Mouse (Mus musculus) lung, postnatal 0 days (tissue): ENCODE data around the gene Marveld1. TPM values are rescaled to one million over a fixed set of nuclear protein-coding genes. Genes with fewer than 3 reads are reported as not detected.

ENCODE experiments used
- ATAC-seq: fragments of 200-750 bp; cut with Nextera tagmentation; 2 replicates; pipeline ENCODE4 v1.8.0; 2017; ENCODE audit warnings: moderate library complexity
- DNase-seq: peaks from one replicate; pipeline ENCODE4 v3.0.0-alpha.2; 2016; ENCODE audit warnings: low spot score
- H3K27ac ChIP-seq: fragments of 300-500 bp; sonication (generic); 2 replicates; pipeline ENCODE4 v1.5.1; 2014; ENCODE audit warnings: antibody characterized with exemption, mild to moderate bottlenecking, low read length, mixed read lengths
- H3K27me3 ChIP-seq: fragments of 300-500 bp; sonication (generic); replicated peaks from 2 replicates; pipeline ENCODE4 v1.6.1; 2014; ENCODE audit warnings: low read length, mixed read lengths; ENCODE audit not compliant: insufficient read depth
- H3K36me3 ChIP-seq: fragments of 300-500 bp; sonication (generic); 2 replicates; pipeline ENCODE4 v1.6.1; 2014; ENCODE audit warnings: low read length, mixed read lengths; ENCODE audit not compliant: insufficient read depth
- H3K4me1 ChIP-seq: fragments of 300-500 bp; sonication (generic); 2 replicates; pipeline ENCODE4 v1.6.1; 2014; ENCODE audit warnings: antibody characterized with exemption, low read depth, low read length, mixed read lengths; ENCODE audit not compliant: insufficient read depth
- H3K4me2 ChIP-seq: fragments of 300-500 bp; sonication (generic); replicated peaks from 2 replicates; pipeline ENCODE4 v1.6.1; 2014; ENCODE audit warnings: low read depth, mild to moderate bottlenecking, low read length, moderate library complexity, mixed read lengths
- H3K4me3 ChIP-seq: fragments of 300-500 bp; sonication (generic); 2 replicates; pipeline ENCODE4 v1.5.1; 2014; ENCODE audit warnings: low read depth, low read length
- H3K9ac ChIP-seq: fragments of 300-500 bp; sonication (generic); replicated peaks from 2 replicates; pipeline ENCODE4 v1.6.1; 2014; ENCODE audit warnings: low read depth, mild to moderate bottlenecking
- H3K9me3 ChIP-seq: fragments of 300-500 bp; sonication (generic); 2 replicates; pipeline ENCODE4 v1.6.1; 2016; ENCODE audit warnings: low read length, mixed read lengths
- CTCF ChIP-seq: IDR thresholded peaks from 2 replicates; pipeline ENCODE4 v1.5.1; 2016; ENCODE audit warnings: antibody characterized with exemption, mild to moderate bottlenecking
- EP300 ChIP-seq: IDR thresholded peaks from 2 replicates; pipeline ENCODE4 v1.6.1; 2016; ENCODE audit warnings: antibody characterized with exemption, mild to moderate bottlenecking, control low read depth
- WGBS: fragments of 180-500 bp; shearing (Covaris S2); extraction: QIAGEN DNeasy Blood & Tissue Kit; methylation state at CpG from one replicate; pipeline ENCODE4 v1.1.7; 2014; 5-methylcytosine and 5-hydroxymethylcytosine counted together
- polyA plus RNA-seq: library from polyadenylated mRNA; unstranded; fragments of >200 nt; fragmentation: Nextera tagmentation; extraction: Ambion mirVana; gene quantifications from 2 replicates; pipeline ENCODE4 v1.2.1, GENCODE M21; 2015

The Marveld1 gene
- polyA plus RNA-seq, 1 experiment from 2014 or later: 23.1 TPM

GRCm38 (mm10) chr19:42144541-42145167 lies 2.5 kb upstream of the Marveld1 start:
- H3K4me2 ChIP-seq: no peak overlapping the region
- peak; percentile 4; the same call in 1 of the 2 replicates for TF ChIP-seq EP300
- TF ChIP-seq CTCF: peak; percentile 77

GRCm38 (mm10) chr19:42145210-42145609 lies 2.0 kb upstream of the Marveld1 start:
- TF ChIP-seq EP300 (peak; percentile 43), CTCF (no peak)
- peak; percentile 57 for ATAC-seq
- Histone ChIP-seq H3K36me3 (no peaks in the 10 kb centered on the region), H3K4me1 (peaks cover 37% of the 10 kb centered on the region), H3K4me2 (no peak overlapping the region), H3K9ac (no peak overlapping the region), H3K9me3 (no peaks in the 10 kb centered on the region), H3K27me3 (no peaks in the 10 kb centered on the region), H3K27ac (peak overlapping the region; percentile 97), H3K4me3 (no peak overlapping the region)
- WGBS: 34% methylated on average over 4 of the region's 4 CpGs
- DNase-seq: peak; percentile 89

More at GRCm38 (mm10) chr19:42144541-42145167, 2.5 kb upstream of the Marveld1 start:
- no peak for ATAC-seq
- H3K27ac ChIP-seq: peak overlapping the region; percentile 83
- H3K27me3 ChIP-seq: no peaks in the 10 kb centered on the region
- H3K9ac ChIP-seq: no peak overlapping the region
- 11% methylated on average over 8 of the region's 8 CpGs for WGBS
- H3K36me3 ChIP-seq: no peaks in the 10 kb centered on the region
- DNase-seq: peak; percentile 93
- H3K4me1 ChIP-seq: peaks cover 31% of the 10 kb centered on the region
- H3K9me3 ChIP-seq: no peaks in the 10 kb centered on the region
- H3K4me3 ChIP-seq: no peak overlapping the region

DNA sequence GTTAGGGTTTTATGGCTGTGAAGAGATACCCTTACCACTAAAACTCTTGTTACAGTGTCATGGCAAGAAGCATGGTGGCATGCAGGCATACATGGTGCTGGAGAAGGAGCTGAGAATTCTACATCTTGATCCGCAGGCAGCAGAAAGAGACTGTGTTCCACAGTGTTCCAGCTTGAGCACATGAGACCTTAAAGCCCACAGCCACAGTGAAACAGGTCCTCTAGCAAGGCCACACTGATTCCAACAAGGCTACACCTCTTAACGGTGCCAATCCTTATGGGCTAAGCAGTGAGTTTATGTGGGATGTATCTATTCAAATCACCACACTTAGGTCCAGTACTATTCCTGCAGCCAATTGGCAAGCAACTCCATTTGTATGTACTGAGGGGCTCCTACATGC lies 1.5 kb upstream of the Marveld1 start:
- Histone ChIP-seq H3K4me1 (peaks cover 41% of the 10 kb centered on the region), H3K9ac (no peak overlapping the region), H3K4me3 (no peak overlapping the region), H3K36me3 (no peaks in the 10 kb centered on the region), H3K4me2 (no peak overlapping the region), H3K27ac (peak overlapping the region; percentile 97), H3K9me3 (no peaks in the 10 kb centered on the region), H3K27me3 (no peaks in the 10 kb centered on the region)
- WGBS: 89% methylated on average over 2 of the region's 2 CpGs
- ATAC-seq (no peak), DNase-seq (no peak)
- TF ChIP-seq EP300 (no peak), CTCF (no peak)

- H3K4me2 ChIP-seq: peak overlapping the region; percentile 90
- no peaks in the 10 kb centered on the region for H3K9me3 ChIP-seq
- peak overlapping the region; percentile 97 for H3K27ac ChIP-seq
- WGBS: 85% methylated on average over 9 of the region's 9 CpGs
- no peaks in the 10 kb centered on the region for H3K36me3 ChIP-seq
- H3K4me1 ChIP-seq: peaks cover 41% of the 10 kb centered on the region
- H3K9ac ChIP-seq: no peak overlapping the region
- peak; percentile 79 for DNase-seq
- H3K27me3 ChIP-seq: no peaks in the 10 kb centered on the region
- peak; percentile 66 for TF ChIP-seq EP300
- TF ChIP-seq CTCF: no peak
- ATAC-seq: no peak
- H3K4me3 ChIP-seq: no peak overlapping the region
These were observed 757 bp upstream of the Marveld1 start for GRCm38 (mm10) chr19:42146276-42147010.

DNA sequence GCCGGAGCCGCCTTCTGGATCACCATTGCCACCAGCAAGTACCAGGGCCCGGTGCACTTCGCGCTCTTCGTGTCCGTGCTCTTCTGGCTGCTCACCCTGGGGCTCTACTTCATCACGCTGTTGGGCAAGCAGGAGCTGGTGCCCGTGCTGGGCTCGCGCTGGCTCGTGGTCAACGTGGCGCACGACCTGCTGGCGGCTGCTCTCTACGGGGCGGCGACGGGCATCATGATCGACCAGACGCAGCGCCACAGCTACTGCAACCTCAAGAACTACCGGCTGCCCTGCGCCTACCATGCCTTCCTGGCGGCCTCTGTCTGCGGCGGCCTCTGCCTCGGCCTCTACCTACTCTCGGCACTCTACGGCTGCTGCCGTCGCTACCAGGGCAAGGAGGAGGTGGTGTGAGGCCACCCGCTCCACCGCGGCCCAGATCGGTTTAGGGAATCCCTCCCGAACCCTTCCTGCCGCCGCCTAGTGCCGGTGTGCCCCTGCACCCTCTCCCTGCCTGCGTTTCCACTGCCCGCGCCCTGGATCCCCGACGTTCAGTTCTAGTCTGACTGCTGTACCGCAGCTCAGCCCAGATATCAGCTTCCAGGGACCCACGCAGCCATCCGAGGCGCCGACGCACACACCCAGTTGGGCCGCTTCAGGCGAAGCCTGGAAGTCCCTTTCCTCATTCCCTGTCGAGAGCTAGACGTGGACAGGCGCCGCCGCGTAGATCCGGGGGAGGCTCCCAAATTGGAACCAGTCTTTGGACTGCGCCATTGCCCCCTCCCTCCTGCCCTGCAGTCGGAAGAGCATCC lies 769 bp downstream of the Marveld1 start:
- ATAC-seq: peak; percentile 19
- Histone ChIP-seq H3K4me2 (peak overlapping the region; percentile 90), H3K36me3 (no peaks in the 10 kb centered on the region), H3K9ac (peak overlapping the region; percentile 87), H3K27ac (peak overlapping the region; percentile 97), H3K9me3 (no peaks in the 10 kb centered on the region), H3K27me3 (no peaks in the 10 kb centered on the region), H3K4me3 (peak overlapping the region; percentile 75), H3K4me1 (peaks cover 41% of the 10 kb centered on the region)
- no peak for DNase-seq
- no peak for TF ChIP-seq EP300
- TF ChIP-seq CTCF: no peak
- WGBS: 3% methylated on average over 57 of the region's 63 CpGs

GRCm38 (mm10) chr19:42148569-42148860 lies 1.3 kb downstream of the Marveld1 start:
- TF ChIP-seq EP300: no peak
- no peak for TF ChIP-seq CTCF
- ATAC-seq (peak; percentile 55; the same call in 1 of the 2 replicates), DNase-seq (peak; percentile 90)
- Histone ChIP-seq H3K4me2 (peak overlapping the region; percentile 90), H3K4me1 (peaks cover 41% of the 10 kb centered on the region), H3K27ac (peak overlapping the region; percentile 97), H3K9ac (peak overlapping the region; percentile 87), H3K36me3 (no peaks in the 10 kb centered on the region), H3K4me3 (peak overlapping the region; percentile 75), H3K27me3 (no peaks in the 10 kb centered on the region), H3K9me3 (no peaks in the 10 kb centered on the region)
- WGBS: 5% methylated on average over 7 of the region's 7 CpGs
